8 mouse cellular contexts compared by ENCODE assay signal in the genomic region with DNA sequence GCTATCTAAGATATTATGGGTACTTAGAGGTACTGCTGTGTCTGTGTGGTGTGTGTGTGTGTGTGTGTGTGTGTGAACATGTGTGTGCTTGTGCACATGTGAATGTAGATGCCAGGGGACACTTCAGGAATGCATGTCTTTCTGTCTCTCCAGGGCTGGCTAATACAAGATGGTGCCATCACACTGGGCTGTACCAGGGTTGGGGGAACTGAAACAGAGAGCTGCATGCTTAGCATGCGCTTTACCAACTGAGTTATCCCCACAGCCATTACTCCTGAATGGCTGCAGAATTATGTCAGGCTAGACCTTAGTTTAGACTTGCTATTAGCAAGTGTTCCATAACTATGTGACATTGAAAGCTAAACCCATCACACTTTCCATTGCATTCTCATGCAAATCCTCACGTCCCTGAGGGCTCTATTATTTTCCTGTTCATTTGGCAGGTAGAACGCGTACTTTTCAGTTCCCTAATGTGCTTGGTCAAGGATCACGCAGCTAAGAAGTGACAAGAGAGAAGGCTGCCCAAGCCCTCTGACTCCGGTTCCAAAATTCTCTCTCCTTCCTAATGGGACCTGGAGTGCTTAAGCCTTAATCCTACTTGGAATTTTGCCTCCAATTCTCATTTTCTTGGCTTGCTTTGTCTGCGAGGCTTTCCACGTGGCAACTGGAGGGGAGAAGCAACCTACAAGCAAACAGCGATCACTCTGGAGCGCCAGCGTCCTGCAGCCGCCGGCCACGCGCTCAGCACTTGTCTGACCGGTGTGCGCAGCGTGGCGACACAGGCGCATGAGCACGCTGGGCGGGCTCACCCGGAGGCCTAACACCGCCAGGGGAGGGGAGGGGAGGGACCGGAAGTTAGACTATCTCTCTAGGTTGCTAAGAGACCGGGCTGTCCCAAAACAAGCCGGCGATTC. TPM values are rescaled to one million over a fixed set of nuclear protein-coding genes. Genes with fewer than 3 reads are reported as not detected.
DNase-seq lines count a peak whose midpoint lies in the region; ATAC-seq and TF ChIP-seq lines count a peak whose summit lies in the region.

Gene Ttc25, plus strand, starts transcription at position 776 of the 914 bp plus-strand sequence.

- peak; percentile 96 for ATAC-seq in erythroid progenitor cell, adult 5-6 weeks (replicated peaks; ENCODE audit: low FRiP score, poor library complexity, severe bottlenecking)
- peak; percentile 95 for ATAC-seq in heart, embryonic 12.5 days (ENCODE audit: insufficient number of reproducible peaks, low FRiP score)
- peak; percentile 97 for ATAC-seq in kidney, postnatal 0 days (replicated peaks; ENCODE audit: low FRiP score, low read depth)
- ATAC-seq in liver, embryonic 11.5 days (replicated peaks; ENCODE audit: low FRiP score): peak; percentile 99
- ATAC-seq in stomach, embryonic 14.5 days (ENCODE audit: insufficient number of reproducible peaks, insufficient read depth, low FRiP score, low read depth): peak; percentile 96

- 5% methylated on average over 28 of the region's 28 CpGs for WGBS in heart, embryonic 12.5 days
- 4% methylated on average over 28 of the region's 28 CpGs for WGBS in kidney, postnatal 0 days
- 5% methylated on average over 28 of the region's 28 CpGs for WGBS in liver, embryonic 11.5 days
- 5% methylated on average over 28 of the region's 28 CpGs for WGBS in stomach, embryonic 14.5 days

- TF ChIP-seq CTCF in kidney, postnatal 0 days (IDR thresholded peaks at IDR 0.05; ENCODE audit: low read depth): peak; percentile 17; the same call in 1 of the 2 replicates

- peak within 1 kb of the TSS; percentile 49 for H3K4me3 ChIP-seq in heart, embryonic 12.5 days
- peak within 1 kb of the TSS; percentile 38 for H3K4me3 ChIP-seq in kidney, postnatal 0 days (replicated peaks; ENCODE audit: low read depth, low read length)
- peak within 1 kb of the TSS; percentile 59 for H3K4me3 ChIP-seq in liver, embryonic 11.5 days (ENCODE audit: low read depth, low read length)
- H3K4me3 ChIP-seq in stomach, embryonic 14.5 days (ENCODE audit: low read depth, low read length): peak within 1 kb of the TSS; percentile 31

- no peaks in the 10 kb centered on the region for H3K9me3 ChIP-seq in heart, embryonic 12.5 days (replicated peaks)
- H3K9me3 ChIP-seq in kidney, postnatal 0 days (replicated peaks; ENCODE audit: low read length): no peaks in the 10 kb centered on the region
- H3K9me3 ChIP-seq in liver, embryonic 11.5 days (ENCODE audit: control insufficient read depth, low read length): no peaks in the 10 kb centered on the region
- no peaks in the 10 kb centered on the region for H3K9me3 ChIP-seq in stomach, embryonic 14.5 days (ENCODE audit: control insufficient read depth, low read depth, low read length)

- H3K27me3 ChIP-seq in heart, embryonic 12.5 days (replicated peaks): no peaks in the 10 kb centered on the region
- H3K27me3 ChIP-seq in kidney, postnatal 0 days (ENCODE audit: insufficient read depth, low read length): no peaks in the 10 kb centered on the region
- H3K27me3 ChIP-seq in liver, embryonic 11.5 days (replicated peaks; ENCODE audit: control insufficient read depth, insufficient read depth, low read length): no peaks in the 10 kb centered on the region
- no peaks in the 10 kb centered on the region for H3K27me3 ChIP-seq in stomach, embryonic 14.5 days (ENCODE audit: control insufficient read depth, insufficient read depth, low read length)

- peak within 1 kb of the TSS; percentile 75 for H3K4me2 ChIP-seq in heart, embryonic 12.5 days
- H3K4me2 ChIP-seq in kidney, postnatal 0 days (ENCODE audit: low read length): peak within 1 kb of the TSS; percentile 63
- peak within 1 kb of the TSS; percentile 85 for H3K4me2 ChIP-seq in liver, embryonic 11.5 days
- peak within 1 kb of the TSS; percentile 62 for H3K4me2 ChIP-seq in stomach, embryonic 14.5 days (replicated peaks; ENCODE audit: low read depth, low read length)

- H3K9ac ChIP-seq in heart, embryonic 12.5 days: peak within 1 kb of the TSS; percentile 53
- H3K9ac ChIP-seq in kidney, postnatal 0 days (ENCODE audit: low read depth, low read length): peak within 1 kb of the TSS; percentile 35; the same call in 1 of the 2 replicates
- peak within 1 kb of the TSS; percentile 73 for H3K9ac ChIP-seq in liver, embryonic 11.5 days (ENCODE audit: low read depth, low read length)
- H3K9ac ChIP-seq in stomach, embryonic 14.5 days (replicated peaks; ENCODE audit: low read depth, low read length): peak within 1 kb of the TSS; percentile 15; the same call in 1 of the 2 replicates

- DNase-seq in 416B (ENCODE audit: low read depth): peak; percentile 94
- peak; percentile 97 for DNase-seq in adrenal gland, postnatal 14 days
- peak; percentile 98 for DNase-seq in kidney, postnatal 0 days (ENCODE audit: low spot score)
- peak; percentile 87 for DNase-seq in liver, embryonic 11.5 days (ENCODE audit: low spot score)
- peak; percentile 83 for DNase-seq in naive thymus-derived CD4-positive, alpha-beta T cell, adult 2 months (ENCODE audit: low read depth)

- no peaks in the 10 kb centered on the region for H3K36me3 ChIP-seq in heart, embryonic 12.5 days
- no peaks in the 10 kb centered on the region for H3K36me3 ChIP-seq in kidney, postnatal 0 days (ENCODE audit: insufficient read depth, low read length)
- H3K36me3 ChIP-seq in liver, embryonic 11.5 days (ENCODE audit: control insufficient read depth, insufficient read depth, low read length): no peaks in the 10 kb centered on the region
- no peaks in the 10 kb centered on the region for H3K36me3 ChIP-seq in stomach, embryonic 14.5 days (ENCODE audit: control insufficient read depth, insufficient read depth, low read length)

- peaks cover 17% of the 10 kb centered on the region for H3K4me1 ChIP-seq in heart, embryonic 12.5 days (replicated peaks)
- no peaks in the 10 kb centered on the region for H3K4me1 ChIP-seq in kidney, postnatal 0 days (replicated peaks; ENCODE audit: insufficient read depth, low read length)
- H3K4me1 ChIP-seq in liver, embryonic 11.5 days (replicated peaks; ENCODE audit: control insufficient read depth, insufficient read depth, low read length): peaks cover 15% of the 10 kb centered on the region
- peaks cover 4% of the 10 kb centered on the region; the same call in 1 of the 2 replicates for H3K4me1 ChIP-seq in stomach, embryonic 14.5 days (ENCODE audit: control insufficient read depth, insufficient read depth, low read length)

- 0 out of 2 replicates have a peak within 1 kb of the TSS, but pooled peaks have one; percentile 6 for H3K27ac ChIP-seq in heart, embryonic 12.5 days (ENCODE audit: poor library complexity, severe bottlenecking)
- no peak within 1 kb of the TSS; the same call in 1 of the 2 replicates for H3K27ac ChIP-seq in kidney, postnatal 0 days
- peak within 1 kb of the TSS; percentile 60 for H3K27ac ChIP-seq in liver, embryonic 11.5 days (ENCODE audit: low read depth, low read length)
- no peak within 1 kb of the TSS for H3K27ac ChIP-seq in stomach, embryonic 14.5 days (ENCODE audit: low read length)

RNA-seq across cellular contexts. Expression of gene Ttc25, which starts in this region (rescaled TPM):
- total RNA-seq in adrenal gland, postnatal 14 days (2021): 1.3 TPM in 2 replicates
- not detected in 2 replicates for total RNA-seq in erythroid progenitor cell, adult 5-6 weeks (2015; ENCODE audit: low replicate concordance)
- total RNA-seq in erythroid progenitor cell, adult 5-6 weeks (2017; ENCODE audit: low replicate concordance): not detected in 2 replicates
- 0.30 and 0.77 TPM in 2 replicates for polyA plus RNA-seq in heart, embryonic 12.5 days (2016; fragmentation: Nextera tagmentation; extraction: Ambion mirVana)
- polyA plus RNA-seq in kidney, postnatal 0 days (2015; fragmentation: Nextera tagmentation; extraction: Ambion mirVana): 0.72 and 0.96 TPM in 2 replicates
- 0.18 and 0.26 TPM in 2 replicates for polyA plus RNA-seq in liver, embryonic 11.5 days (2014; fragmentation: Nextera tagmentation; extraction: Ambion mirVana)
- 0.35 and 1.1 TPM in 2 replicates for polyA plus RNA-seq in stomach, embryonic 14.5 days (2014; fragmentation: Nextera tagmentation; extraction: Ambion mirVana)

Comparison
In these comparisons a context has a peak if more than half of its experiments do, and no peak if none do; other contexts are left out.
1. Peak in ATAC-seq in erythroid progenitor cell, adult 5-6 weeks; RNA of the gene not detected or under 1 TPM.
2. Peak in ATAC-seq, H3K4me3 ChIP-seq, H3K27ac ChIP-seq, H3K9ac ChIP-seq and H3K4me2 ChIP-seq in heart, embryonic 12.5 days; RNA of the gene not detected or under 1 TPM.
3. Peak in DNase-seq, ATAC-seq, H3K4me3 ChIP-seq, H3K9ac ChIP-seq and H3K4me2 ChIP-seq in kidney, postnatal 0 days; RNA of the gene not detected or under 1 TPM.
4. Peak in DNase-seq, ATAC-seq, H3K4me3 ChIP-seq, H3K27ac ChIP-seq, H3K9ac ChIP-seq and H3K4me2 ChIP-seq in liver, embryonic 11.5 days; RNA of the gene not detected or under 1 TPM.
5. H3K9ac ChIP-seq: peak in every context shown above with its lines; median percentile 73 in liver, embryonic 11.5 days; 53 in heart, embryonic 12.5 days; 35 in kidney, postnatal 0 days; 15 in stomach, embryonic 14.5 days.